Comparison of ENCODE assay signal across 23 mouse cellular contexts in the genomic region with DNA sequence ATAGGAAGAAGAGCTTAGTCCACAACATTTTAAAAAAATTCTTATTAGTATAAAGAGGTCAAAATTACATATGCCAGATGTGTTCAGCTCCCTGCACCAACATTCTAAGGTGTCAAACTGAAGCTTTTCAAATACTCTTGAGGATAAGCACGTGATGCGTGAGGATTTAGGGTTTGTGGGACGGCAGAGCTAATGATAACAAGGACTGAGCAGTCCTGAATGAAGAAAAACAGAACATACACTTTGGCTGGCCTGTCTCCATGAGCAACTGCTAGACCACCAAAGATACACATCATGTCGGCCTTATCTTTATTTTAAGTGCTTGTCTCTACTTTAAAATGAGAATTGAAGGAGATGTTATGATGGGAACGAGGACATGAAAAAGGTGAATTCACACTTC.
"Had no signal": no experiment of that assay in that cellular context is flagged by ENCODE, and none has a peak within 500 bp of the region (broad histone marks: within the 10 kb centered on the region; RNA-seq: fewer than 3 reads in every experiment).

No protein-coding gene starts in this region.

- H3K27me3 ChIP-seq: heart, embryonic 12.5 days; hindbrain, embryonic 12.5 days; limb, embryonic 13.5 days; limb, embryonic 15.5 days had no signal

- ATAC-seq: hindbrain, embryonic 16.5 days; inflammation-experienced regulatory T-cells, adult 6 months had no signal

- H3K36me3 ChIP-seq: heart, embryonic 10.5 days; heart, embryonic 12.5 days; hindbrain, embryonic 10.5 days; hindbrain, embryonic 12.5 days had no signal

- H3K9me3 ChIP-seq: heart, embryonic 10.5 days; heart, embryonic 12.5 days; hindbrain, embryonic 10.5 days; hindbrain, embryonic 12.5 days; limb, embryonic 13.5 days; limb, embryonic 15.5 days had no signal

- H3K27ac ChIP-seq: gastrocnemius, adult 2 months; heart, embryonic 10.5 days; hindbrain, embryonic 10.5 days; hindbrain, embryonic 12.5 days; hindbrain, embryonic 14.5 days; layer of hippocampus, adult 2 months; left cerebral cortex, adult 2 months; limb, embryonic 13.5 days; limb, embryonic 15.5 days had no signal

- H3K4me2 ChIP-seq: heart, embryonic 12.5 days; hindbrain, embryonic 12.5 days; hindbrain, embryonic 14.5 days; limb, embryonic 13.5 days; limb, embryonic 15.5 days had no signal

- DNase-seq: gastrocnemius, adult 2 months; gastrocnemius, postnatal 10 days; gastrocnemius, postnatal 25 days; heart, adult 18-20 months; heart, postnatal 10 days; heart, postnatal 4 days; kidney, adult 18-20 months; kidney, adult 8-10 months; kidney, postnatal 10 days; kidney, postnatal 25 days; kidney, postnatal 4 days; left cerebral cortex, postnatal 4 days had no signal

- H3K9ac ChIP-seq: heart, embryonic 12.5 days; hindbrain, embryonic 12.5 days; hindbrain, embryonic 14.5 days; limb, embryonic 13.5 days; limb, embryonic 15.5 days had no signal

- H3K4me3 ChIP-seq: gastrocnemius, adult 2 months; heart, embryonic 10.5 days; heart, embryonic 12.5 days; hindbrain, embryonic 10.5 days; hindbrain, embryonic 12.5 days; layer of hippocampus, adult 2 months; left cerebral cortex, adult 2 months; limb, embryonic 13.5 days; limb, embryonic 15.5 days had no signal

- H3K4me1 ChIP-seq: heart, embryonic 10.5 days; heart, embryonic 12.5 days; hindbrain, embryonic 10.5 days; hindbrain, embryonic 12.5 days had no signal
